Mouse (Mus musculus): ENCODE data around the gene Prss44. TPM values are rescaled to one million over a fixed set of nuclear protein-coding genes. Genes with fewer than 3 reads are reported as not detected.
A peak's percentile ranks its signal among the peaks of the same experiment; 100 is the strongest.

The Prss44 gene
- polyA plus RNA-seq, 1 experiment, result not detected

GRCm38 (mm10) chr9:110855903-110856302 is 42.1 kb downstream of the Prss44 start:
- Histone ChIP-seq H3K4me3 (ENCODE audit: insufficient read depth, low read length) (no peak overlapping the region), H3K4me1 (ENCODE audit: control insufficient read depth, insufficient read depth, low read length) (no peaks in the 10 kb centered on the region), H3K27ac (ENCODE audit: insufficient read depth, low read length) (no peak overlapping the region)
- TF ChIP-seq POLR2A (IDR thresholded peaks at IDR 0.05; ENCODE audit: extremely low read depth, insufficient read depth, low read length) (no peak), CTCF (IDR thresholded peaks at IDR 0.05; ENCODE audit: extremely low read depth, insufficient read depth, low read length) (no peak)

- H3K4me1 ChIP-seq (ENCODE audit: control insufficient read depth, insufficient read depth, low read length), result no peaks in the 10 kb centered on the region
- H3K4me3 ChIP-seq (ENCODE audit: insufficient read depth, low read length), result no peak overlapping the region
- no peak overlapping the region for H3K27ac ChIP-seq (ENCODE audit: insufficient read depth, low read length)
- no peak for TF ChIP-seq CTCF (IDR thresholded peaks at IDR 0.05; ENCODE audit: extremely low read depth, insufficient read depth, low read length)
- TF ChIP-seq POLR2A (IDR thresholded peaks at IDR 0.05; ENCODE audit: extremely low read depth, insufficient read depth, low read length), result no peak
Observed at GRCm38 (mm10) chr9:110856920-110857319, 43.1 kb downstream of the Prss44 start.

DNA sequence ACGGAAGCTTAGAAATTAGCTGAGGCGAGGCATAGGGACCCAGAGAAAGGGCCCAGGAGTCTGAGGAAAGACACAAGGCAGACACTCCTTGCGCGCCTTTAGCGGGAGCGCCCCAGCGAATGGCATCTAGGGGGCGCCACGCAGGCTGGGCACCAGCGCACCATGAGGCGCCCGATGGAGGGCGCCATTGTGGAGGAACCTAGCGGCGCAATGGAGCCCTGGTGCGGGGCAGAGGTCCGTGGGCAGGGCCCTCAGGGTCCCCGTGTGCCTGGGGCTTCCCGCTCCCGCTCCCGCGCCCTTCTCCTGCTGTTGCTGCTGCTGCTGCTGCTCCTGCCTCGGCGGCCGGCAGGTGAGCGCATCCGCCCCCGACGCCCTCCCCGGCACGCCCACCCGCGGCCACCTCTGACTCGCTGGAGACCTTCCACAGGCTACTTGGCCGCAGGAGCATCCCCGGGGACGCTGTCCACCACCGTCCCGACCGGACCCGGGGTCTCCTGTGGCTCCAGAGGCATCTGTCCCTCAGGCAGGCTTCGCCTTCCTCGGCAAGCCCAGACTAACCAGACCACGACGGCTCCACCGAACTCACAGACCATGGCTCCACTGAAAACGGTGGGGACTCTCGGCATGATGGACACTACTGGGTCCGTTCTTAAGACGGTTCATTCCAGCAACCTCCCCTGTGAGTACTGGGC is 44.1 kb downstream of the Prss44 start, which contains the start of gene Prss50:
Gene Prss50 (plus strand): TSS at position 187 of the 692 bp plus-strand sequence.
- TF ChIP-seq POLR2A (IDR thresholded peaks at IDR 0.05; ENCODE audit: extremely low read depth, insufficient read depth, low read length), result no peak
- TF ChIP-seq CTCF (IDR thresholded peaks at IDR 0.05; ENCODE audit: extremely low read depth, insufficient read depth, low read length), result peak; percentile 12; the same call in 1 of the 2 replicates
- H3K27ac ChIP-seq (ENCODE audit: insufficient read depth, low read length), result no peak within 1 kb of the TSS
- no peaks in the 10 kb centered on the region for H3K4me1 ChIP-seq (ENCODE audit: control insufficient read depth, insufficient read depth, low read length)
- H3K4me3 ChIP-seq (ENCODE audit: insufficient read depth, low read length), result no peak within 1 kb of the TSS

GRCm38 (mm10) chr9:110858523-110858922 is 44.7 kb downstream of the Prss44 start:
- H3K27ac ChIP-seq (ENCODE audit: insufficient read depth, low read length), result no peak overlapping the region
- TF ChIP-seq POLR2A (IDR thresholded peaks at IDR 0.05; ENCODE audit: extremely low read depth, insufficient read depth, low read length) (no peak), CTCF (IDR thresholded peaks at IDR 0.05; ENCODE audit: extremely low read depth, insufficient read depth, low read length) (no peak)
- no peaks in the 10 kb centered on the region for H3K4me1 ChIP-seq (ENCODE audit: control insufficient read depth, insufficient read depth, low read length)
- H3K4me3 ChIP-seq (ENCODE audit: insufficient read depth, low read length), result no peak overlapping the region

GRCm38 (mm10) chr9:110858967-110859596 is 45.3 kb downstream of the Prss44 start:
- H3K4me1 ChIP-seq (ENCODE audit: control insufficient read depth, insufficient read depth, low read length), result no peaks in the 10 kb centered on the region
- H3K4me3 ChIP-seq (ENCODE audit: insufficient read depth, low read length), result no peak overlapping the region
- TF ChIP-seq POLR2A (IDR thresholded peaks at IDR 0.05; ENCODE audit: extremely low read depth, insufficient read depth, low read length) (no peak), CTCF (IDR thresholded peaks at IDR 0.05; ENCODE audit: extremely low read depth, insufficient read depth, low read length) (no peak)
- no peak overlapping the region for H3K27ac ChIP-seq (ENCODE audit: insufficient read depth, low read length)

DNA sequence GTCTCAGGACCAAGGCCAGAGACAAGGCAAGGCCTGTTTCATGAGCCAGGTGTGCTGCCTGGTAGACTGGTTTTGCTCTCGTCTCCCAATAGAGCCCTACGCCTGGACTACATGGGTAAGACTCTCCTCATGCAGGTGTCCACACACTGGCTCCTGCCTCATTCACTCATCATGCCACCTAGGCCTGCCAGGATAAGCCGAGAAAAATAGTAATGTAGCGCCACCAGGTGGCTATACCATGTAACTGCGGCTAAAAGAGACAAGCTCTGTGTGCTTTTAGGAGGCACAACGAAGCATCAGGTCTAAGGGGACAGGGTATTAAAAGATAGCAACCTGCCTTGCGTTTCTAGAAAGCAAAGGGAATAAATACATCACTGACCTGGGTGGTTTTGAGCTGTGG is 57.2 kb downstream of the Prss44 start:
- no peaks in the 10 kb centered on the region for H3K4me1 ChIP-seq (ENCODE audit: control insufficient read depth, insufficient read depth, low read length)
- H3K27ac ChIP-seq (ENCODE audit: insufficient read depth, low read length), result no peak overlapping the region
- no peak overlapping the region for H3K4me3 ChIP-seq (ENCODE audit: insufficient read depth, low read length)
- TF ChIP-seq POLR2A (IDR thresholded peaks at IDR 0.05; ENCODE audit: extremely low read depth, insufficient read depth, low read length) (no peak), CTCF (IDR thresholded peaks at IDR 0.05; ENCODE audit: extremely low read depth, insufficient read depth, low read length) (peak; percentile 89)

Other genes with a start within 250 kb of the Prss44 start
- gene Nradd, start 189.5 kb upstream of the Prss44 start, polyA plus RNA-seq (2012; rRNA removed), result 2.5 and 3.7 TPM in 2 replicates
- 10.0 and 10.7 TPM in 2 replicates for gene Nbeal2, start 159.8 kb upstream of the Prss44 start, polyA plus RNA-seq (2012; rRNA removed)
- gene Ccdc12, start 157.5 kb upstream of the Prss44 start, polyA plus RNA-seq (2012; rRNA removed), result 100 and 103 TPM in 2 replicates
- 0.13 and 0.30 TPM in 2 replicates for gene Myl3, start 72.1 kb upstream of the Prss44 start, polyA plus RNA-seq (2012; rRNA removed)
- gene Pth1r, start 66.8 kb upstream of the Prss44 start, polyA plus RNA-seq (2012; rRNA removed), result 8.2 and 9.0 TPM in 2 replicates
- not detected in 2 replicates for gene Prss42, start 15.8 kb upstream of the Prss44 start, polyA plus RNA-seq (2012; rRNA removed)
- gene Prss43, start 12.7 kb downstream of the Prss44 start, polyA plus RNA-seq (2012; rRNA removed), result 0.08 and 0.21 TPM in 2 replicates
- 0.44 and 0.50 TPM in 2 replicates for gene Prss45, start 20.6 kb downstream of the Prss44 start, polyA plus RNA-seq (2012; rRNA removed)
- gene Prss46, start 30.5 kb downstream of the Prss44 start, polyA plus RNA-seq (2012; rRNA removed), result not detected in 2 replicates
- gene Prss50, start 44.0 kb downstream of the Prss44 start, polyA plus RNA-seq (2012; rRNA removed), result 0.95 and 1.1 TPM in 2 replicates
- gene Als2cl, start 65.9 kb downstream of the Prss44 start, polyA plus RNA-seq (2012; rRNA removed), result 8.4 and 9.1 TPM in 2 replicates
- gene Tmie, start 66.1 kb downstream of the Prss44 start, polyA plus RNA-seq (2012; rRNA removed), result 1.6 and 2.7 TPM in 2 replicates
- gene Fam240a, start 102.9 kb downstream of the Prss44 start, polyA plus RNA-seq (2012; rRNA removed), result not detected in 2 replicates
- gene Tdgf1, start 132.2 kb downstream of the Prss44 start, polyA plus RNA-seq (2012; rRNA removed), result 1.1 and 1.3 TPM in 2 replicates
- 0.83 and 1.3 TPM in 2 replicates for gene Lrrc2, start 137.6 kb downstream of the Prss44 start, polyA plus RNA-seq (2012; rRNA removed)
- 0.45 and 0.69 TPM in 2 replicates for gene Rtp3, start 176.6 kb downstream of the Prss44 start, polyA plus RNA-seq (2012; rRNA removed)
- 0.40 TPM in 1 of 2 replicates, not detected in the other for gene Ltf, start 205.3 kb downstream of the Prss44 start, polyA plus RNA-seq (2012; rRNA removed)
- 1.9 and 2.1 TPM in 2 replicates for gene Ccrl2, start 243.5 kb downstream of the Prss44 start, polyA plus RNA-seq (2012; rRNA removed)